Mouse (Mus musculus): ENCODE results near the gene Ccdc106. TPM values are rescaled to one million over a fixed set of nuclear protein-coding genes. Genes with fewer than 3 reads are reported as not detected.
"Not testable (repeated sequence)": the region's sequence is repeated elsewhere in the genome, so short reads cannot be mapped to it uniquely, and the experiment has no call there.

Ccdc106 gene
- polyA plus RNA-seq, 1 experiment from 2014 or later: 5.1 TPM

DNA sequence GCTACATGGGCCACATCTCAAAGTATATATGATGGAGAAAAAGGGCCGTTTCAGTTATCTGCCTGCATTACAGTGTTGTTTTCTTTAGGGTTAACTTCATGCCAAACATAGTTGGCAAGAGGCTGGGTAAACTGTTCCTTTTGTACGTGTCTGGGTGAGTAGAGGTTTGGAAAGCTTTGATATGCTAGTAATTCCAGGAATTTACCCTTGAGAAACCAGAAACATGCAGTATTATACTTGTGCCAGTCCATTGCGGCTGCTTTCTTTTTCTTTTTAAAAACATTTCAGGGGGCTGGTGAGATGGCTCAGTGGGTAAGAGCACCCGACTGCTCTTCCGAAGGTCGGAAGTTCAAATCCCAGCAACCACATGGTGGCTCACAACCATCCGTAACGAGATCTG is 23.4 kb upstream of the Ccdc106 start:
- peaks cover 25% of the 10 kb centered on the region for H3K9me3 ChIP-seq (replicated peaks)
- no peak overlapping the region for H3K27ac ChIP-seq (replicated peaks)
- H3K4me1 ChIP-seq: peaks cover 42% of the 10 kb centered on the region
- H3K4me3 ChIP-seq: peak overlapping the region; percentile 78
- H3K27me3 ChIP-seq (ENCODE audit: low read depth, poor library complexity, severe bottlenecking): peaks cover 33% of the 10 kb centered on the region
- DNase-seq (ENCODE audit: low spot score): no peak
- 78% methylated on average over 8 of the region's 8 CpGs for WGBS
- H3K36me3 ChIP-seq: peaks cover 28% of the 10 kb centered on the region

- WGBS: 69% methylated on average over 2 of the region's 2 CpGs
- no peak for DNase-seq (ENCODE audit: low spot score)
- Histone ChIP-seq H3K4me3 (no peak overlapping the region), H3K27me3 (ENCODE audit: low read depth, poor library complexity, severe bottlenecking) (peaks cover 5% of the 10 kb centered on the region), H3K9me3 (replicated peaks) (peaks cover 21% of the 10 kb centered on the region), H3K4me1 (peaks cover 19% of the 10 kb centered on the region), H3K36me3 (no peaks in the 10 kb centered on the region), H3K27ac (replicated peaks) (no peak overlapping the region)
Observed at GRCm38 (mm10) chr7:4999876-5000275, 20.5 kb upstream of the Ccdc106 start.

DNA sequence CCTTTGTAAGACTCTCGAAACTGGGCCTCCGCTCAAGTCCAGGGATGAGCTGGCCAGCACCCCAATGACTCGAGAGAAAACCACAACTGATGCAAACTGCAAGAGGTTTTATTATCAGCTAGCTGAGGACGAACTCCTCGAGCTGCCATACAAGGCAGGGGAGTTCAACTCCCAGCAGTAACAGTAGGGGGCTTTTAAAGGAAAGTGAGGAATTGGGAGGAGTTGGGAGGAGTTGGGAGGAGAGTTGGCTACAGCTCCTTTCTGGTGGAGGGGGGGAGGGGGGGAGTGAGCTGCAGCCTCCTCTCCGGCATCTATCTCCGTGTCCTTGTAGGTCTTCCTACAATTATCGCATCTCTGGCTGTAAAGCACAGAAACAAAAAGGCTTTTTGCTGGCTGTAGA is 17.5 kb upstream of the Ccdc106 start:
- not testable (repeated sequence) for H3K4me1 ChIP-seq; DNase-seq (ENCODE audit: low spot score); H3K27me3 ChIP-seq (ENCODE audit: low read depth, poor library complexity, severe bottlenecking); H3K4me3 ChIP-seq; H3K27ac ChIP-seq (replicated peaks)
- WGBS: 77% methylated on average over 8 of the region's 8 CpGs
- Histone ChIP-seq H3K9me3 (replicated peaks) (peaks cover 21% of the 10 kb centered on the region), H3K36me3 (peaks cover 22% of the 10 kb centered on the region)

GRCm38 (mm10) chr7:5008229-5008628 is 12.1 kb upstream of the Ccdc106 start:
- WGBS: 95% methylated on average over 26 of the region's 26 CpGs

DNA sequence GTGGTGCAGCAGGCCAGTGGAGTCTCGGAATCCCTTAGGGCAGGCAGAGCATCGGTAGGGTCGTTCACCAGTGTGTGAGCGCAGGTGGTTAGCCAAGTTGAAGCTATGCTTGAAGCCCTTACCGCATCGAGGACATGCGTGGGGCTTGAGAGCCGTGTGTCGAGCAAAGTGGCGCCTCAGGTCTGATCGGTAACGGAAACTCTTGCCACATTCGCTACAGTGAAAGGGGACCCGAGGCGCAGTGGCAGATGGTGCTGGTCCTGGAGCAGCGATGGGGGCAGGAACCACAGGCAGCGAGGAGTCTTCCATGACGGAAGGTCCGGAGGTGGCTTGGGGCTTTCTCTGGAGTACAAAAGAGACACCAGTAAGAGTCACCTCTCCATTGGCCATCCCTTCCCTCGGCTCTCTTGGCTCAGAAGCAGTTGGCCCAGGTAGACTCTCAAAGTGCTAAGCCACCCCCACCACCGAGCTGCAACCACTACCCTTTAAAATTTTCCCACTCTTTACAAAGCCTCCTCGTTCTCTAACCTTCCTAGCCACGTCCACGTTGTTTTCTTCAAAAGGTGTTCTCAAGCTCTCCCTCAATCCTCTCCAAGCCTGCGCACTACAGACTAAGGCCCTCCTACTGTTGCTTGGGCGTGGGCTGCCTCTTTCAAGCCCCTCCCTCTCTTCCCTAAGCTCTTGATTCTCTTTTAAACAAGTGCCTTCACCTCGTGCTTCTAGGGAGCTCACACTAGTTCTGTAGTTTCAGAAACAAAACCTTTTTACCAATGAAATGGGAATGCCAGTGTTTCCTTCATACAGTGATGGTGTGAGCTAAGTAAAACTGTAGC is 7.5 kb upstream of the Ccdc106 start:
- Histone ChIP-seq H3K4me3 (peak overlapping the region; percentile 77), H3K9me3 (replicated peaks) (peaks cover 10% of the 10 kb centered on the region), H3K27me3 (ENCODE audit: low read depth, poor library complexity, severe bottlenecking) (no peaks in the 10 kb centered on the region), H3K4me1 (peaks cover 15% of the 10 kb centered on the region), H3K36me3 (peaks cover 65% of the 10 kb centered on the region), H3K27ac (replicated peaks) (no peak overlapping the region)
- 90% methylated on average over 27 of the region's 27 CpGs for WGBS
- no peak for DNase-seq (ENCODE audit: low spot score)

More at GRCm38 (mm10) chr7:5008229-5008628, 12.1 kb upstream of the Ccdc106 start:
- Histone ChIP-seq H3K4me1 (peaks cover 2% of the 10 kb centered on the region), H3K4me3 (0 out of 2 replicates have a peak overlapping the region, but pooled peaks have one; percentile 11), H3K36me3 (peaks cover 75% of the 10 kb centered on the region), H3K27ac (replicated peaks) (no peak overlapping the region), H3K9me3 (replicated peaks) (peaks cover 19% of the 10 kb centered on the region), H3K27me3 (ENCODE audit: low read depth, poor library complexity, severe bottlenecking) (no peaks in the 10 kb centered on the region)
- DNase-seq (ENCODE audit: low spot score): no peak

GRCm38 (mm10) chr7:5014251-5015117 is 5.9 kb upstream of the Ccdc106 start, which contains the start of the genes Zfp524 and Fiz1:
Gene Zfp524 (plus strand): TSS chr7:5014415.
Gene Fiz1 (minus strand): TSS chr7:5014697.
- under 1% methylated on average over 42 of the region's 42 CpGs for WGBS
- Histone ChIP-seq H3K27me3 (ENCODE audit: low read depth, poor library complexity, severe bottlenecking) (no peaks in the 10 kb centered on the region), H3K9me3 (replicated peaks) (no peaks in the 10 kb centered on the region), H3K36me3 (peaks cover 51% of the 10 kb centered on the region), H3K27ac (replicated peaks) (peak within 1 kb of the TSS; percentile 99), H3K4me1 (peaks cover 19% of the 10 kb centered on the region), H3K4me3 (peak within 1 kb of the TSS; percentile 77)
- DNase-seq (ENCODE audit: low spot score): peak; percentile 97

- Histone ChIP-seq H3K36me3 (peaks cover 42% of the 10 kb centered on the region), H3K4me3 (peak within 1 kb of the TSS; percentile 77), H3K27ac (replicated peaks) (peak within 1 kb of the TSS; percentile 99), H3K4me1 (peaks cover 20% of the 10 kb centered on the region), H3K9me3 (replicated peaks) (no peaks in the 10 kb centered on the region), H3K27me3 (ENCODE audit: low read depth, poor library complexity, severe bottlenecking) (no peaks in the 10 kb centered on the region)
- WGBS: under 1% methylated on average over 65 of the region's 76 CpGs
- peak; percentile 98 for DNase-seq (ENCODE audit: low spot score)
Observed at GRCm38 (mm10) chr7:5015118-5016001, 5.0 kb upstream of the Ccdc106 start, which contains the start of gene Gm44973. Gene Gm44973 (plus strand): TSS chr7:5015496.

DNA sequence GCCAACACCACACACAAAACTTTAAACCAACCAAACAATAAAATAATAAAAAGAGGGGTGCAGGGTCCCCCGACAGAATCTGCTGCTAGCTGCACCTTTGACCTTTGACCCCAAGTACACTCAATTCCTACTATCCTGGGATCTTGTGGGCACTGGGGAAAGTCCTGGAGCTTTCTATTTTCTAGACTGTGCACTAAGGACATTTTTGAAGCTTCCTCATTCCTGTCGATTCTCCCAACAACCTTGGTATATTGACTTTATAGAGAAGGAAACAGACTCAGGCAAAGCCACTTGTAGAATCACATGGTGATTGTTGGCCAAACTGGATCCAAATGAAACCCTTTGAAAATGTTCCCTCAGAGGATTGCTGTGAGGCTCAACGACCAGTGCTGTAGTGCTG is 4.3 kb upstream of the Ccdc106 start:
- DNase-seq (ENCODE audit: low spot score): no peak
- Histone ChIP-seq H3K4me1 (peaks cover 23% of the 10 kb centered on the region), H3K27me3 (ENCODE audit: low read depth, poor library complexity, severe bottlenecking) (no peaks in the 10 kb centered on the region), H3K27ac (replicated peaks) (peak overlapping the region; percentile 99), H3K36me3 (peaks cover 35% of the 10 kb centered on the region), H3K4me3 (peak overlapping the region; percentile 77), H3K9me3 (replicated peaks) (no peaks in the 10 kb centered on the region)
- 72% methylated on average over 3 of the region's 3 CpGs for WGBS

GRCm38 (mm10) chr7:5016920-5017319 is 3.4 kb upstream of the Ccdc106 start:
- no peaks in the 10 kb centered on the region for H3K27me3 ChIP-seq (ENCODE audit: low read depth, poor library complexity, severe bottlenecking)
- 100% methylated on average over 2 of the region's 2 CpGs for WGBS
- H3K4me3 ChIP-seq: no peak overlapping the region
- H3K9me3 ChIP-seq (replicated peaks): no peaks in the 10 kb centered on the region
- H3K36me3 ChIP-seq: peaks cover 33% of the 10 kb centered on the region
- DNase-seq (ENCODE audit: low spot score): no peak
- no peak overlapping the region for H3K27ac ChIP-seq (replicated peaks)
- peaks cover 31% of the 10 kb centered on the region for H3K4me1 ChIP-seq

GRCm38 (mm10) chr7:5017352-5017751 is 3.0 kb upstream of the Ccdc106 start:
- 87% methylated on average over 16 of the region's 16 CpGs for WGBS

GRCm38 (mm10) chr7:5017931-5018330 is 2.4 kb upstream of the Ccdc106 start:
- WGBS: 95% methylated on average over 21 of the region's 21 CpGs
- Histone ChIP-seq H3K4me1 (peaks cover 38% of the 10 kb centered on the region), H3K27me3 (ENCODE audit: low read depth, poor library complexity, severe bottlenecking) (no peaks in the 10 kb centered on the region), H3K36me3 (peaks cover 33% of the 10 kb centered on the region), H3K4me3 (no peak overlapping the region; the same call in 1 of the 2 replicates), H3K27ac (replicated peaks) (no peak overlapping the region), H3K9me3 (replicated peaks) (no peaks in the 10 kb centered on the region)
- no peak for DNase-seq (ENCODE audit: low spot score)

More at GRCm38 (mm10) chr7:5017352-5017751, 3.0 kb upstream of the Ccdc106 start:
- H3K9me3 ChIP-seq (replicated peaks): no peaks in the 10 kb centered on the region
- no peak overlapping the region for H3K27ac ChIP-seq (replicated peaks)
- H3K4me1 ChIP-seq: peaks cover 35% of the 10 kb centered on the region
- peaks cover 33% of the 10 kb centered on the region for H3K36me3 ChIP-seq
- no peak for DNase-seq (ENCODE audit: low spot score)
- no peaks in the 10 kb centered on the region for H3K27me3 ChIP-seq (ENCODE audit: low read depth, poor library complexity, severe bottlenecking)
- H3K4me3 ChIP-seq: no peak overlapping the region; the same call in 1 of the 2 replicates

DNA sequence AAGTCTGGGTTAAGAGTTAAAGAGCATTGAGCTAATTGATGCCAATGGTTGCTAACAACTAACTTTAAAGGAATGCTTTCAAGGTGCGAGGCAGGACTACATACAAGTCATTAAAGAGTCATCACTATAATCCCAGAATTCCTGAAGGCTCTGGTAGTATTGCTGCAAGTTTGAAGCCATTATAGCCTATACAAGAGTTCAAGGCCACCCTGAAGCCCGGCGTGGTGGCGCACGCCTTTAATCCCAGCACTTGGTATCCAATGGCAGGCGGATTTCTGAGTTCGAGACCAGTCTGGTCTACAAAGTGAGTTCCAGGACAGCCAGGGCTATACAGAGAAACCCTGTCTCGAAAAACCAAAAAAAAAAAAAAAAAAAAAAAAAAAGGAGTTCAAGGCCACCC is 777 bp upstream of the Ccdc106 start:
- not testable (repeated sequence) for DNase-seq (ENCODE audit: low spot score)
- WGBS: 34% methylated on average over 8 of the region's 8 CpGs
- peak overlapping the region; percentile 93 for H3K4me3 ChIP-seq

More for the DNA sequence above, 777 bp upstream of the Ccdc106 start:
- not testable (repeated sequence) for H3K27me3 ChIP-seq (ENCODE audit: low read depth, poor library complexity, severe bottlenecking); H3K9me3 ChIP-seq (replicated peaks)
- Histone ChIP-seq H3K4me1 (peaks cover 31% of the 10 kb centered on the region), H3K36me3 (peaks cover 46% of the 10 kb centered on the region), H3K27ac (replicated peaks) (peak overlapping the region; percentile 96)
